Comparison of ENCODE assay signal across 15 mouse cellular contexts in the genomic region with DNA sequence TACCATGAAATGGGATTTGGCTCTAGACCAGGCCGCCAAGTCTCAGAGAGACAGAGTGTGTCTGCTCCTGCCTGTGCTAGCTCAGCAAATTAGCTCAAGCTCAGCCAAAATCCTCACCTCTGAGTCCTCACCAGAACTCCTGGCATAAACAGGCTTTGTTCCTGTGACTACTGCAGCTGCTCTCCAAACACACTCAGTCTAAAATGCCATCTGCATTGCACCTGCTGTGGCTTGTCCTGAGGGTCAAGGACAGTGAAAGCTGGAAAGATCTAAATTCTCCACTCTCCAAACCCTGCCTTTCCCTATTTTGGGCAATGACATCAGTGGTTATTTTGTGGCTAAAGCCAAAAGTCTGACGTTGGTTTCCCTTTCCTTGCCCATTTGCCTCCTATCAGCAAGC.
DNase-seq lines count a peak whose midpoint lies in the region; ATAC-seq lines count a peak whose summit lies in the region.
"Had no signal": no experiment of that assay in that cellular context is flagged by ENCODE, and none has a peak within 500 bp of the region (broad histone marks: within the 10 kb centered on the region; RNA-seq: fewer than 3 reads in every experiment).

No protein-coding gene starts in this region.

- no peaks in the 10 kb centered on the region for H3K36me3 ChIP-seq in embryonic facial prominence, embryonic 14.5 days (ENCODE audit: control insufficient read depth, insufficient read depth, low read length)
- H3K36me3 ChIP-seq in embryonic facial prominence, embryonic 10.5 days (replicated peaks) = no peaks in the 10 kb centered on the region
- H3K36me3 ChIP-seq in hindbrain, embryonic 14.5 days (replicated peaks; ENCODE audit: control insufficient read depth, insufficient read depth) = no peaks in the 10 kb centered on the region
- H3K36me3 ChIP-seq in hindbrain, embryonic 13.5 days = no peaks in the 10 kb centered on the region
- H3K36me3 ChIP-seq: heart, embryonic 13.5 days; limb, embryonic 15.5 days; neural tube, embryonic 12.5 days had no signal

- H3K9me3 ChIP-seq in embryonic facial prominence, embryonic 14.5 days (ENCODE audit: control insufficient read depth, low read length) = no peaks in the 10 kb centered on the region
- H3K9me3 ChIP-seq in embryonic facial prominence, embryonic 10.5 days = no peaks in the 10 kb centered on the region
- no peaks in the 10 kb centered on the region for H3K9me3 ChIP-seq in hindbrain, embryonic 14.5 days (ENCODE audit: control insufficient read depth, low read length)
- H3K9me3 ChIP-seq in hindbrain, embryonic 13.5 days = no peaks in the 10 kb centered on the region
- H3K9me3 ChIP-seq: heart, embryonic 13.5 days; limb, embryonic 15.5 days; neural tube, embryonic 12.5 days had no signal

- H3K4me2 ChIP-seq in embryonic facial prominence, embryonic 14.5 days (ENCODE audit: low read depth, low read length) = no peak overlapping the region
- H3K4me2 ChIP-seq in hindbrain, embryonic 14.5 days (replicated peaks) = no peak overlapping the region
- no peak overlapping the region for H3K4me2 ChIP-seq in hindbrain, embryonic 13.5 days
- H3K4me2 ChIP-seq: heart, embryonic 13.5 days; limb, embryonic 15.5 days; neural tube, embryonic 12.5 days had no signal

- H3K4me1 ChIP-seq in embryonic facial prominence, embryonic 14.5 days (ENCODE audit: control insufficient read depth, insufficient read depth, low read length) = no peaks in the 10 kb centered on the region
- H3K4me1 ChIP-seq in embryonic facial prominence, embryonic 10.5 days = no peaks in the 10 kb centered on the region
- H3K4me1 ChIP-seq in hindbrain, embryonic 14.5 days (replicated peaks; ENCODE audit: control insufficient read depth, insufficient read depth, low read length) = no peaks in the 10 kb centered on the region
- no peaks in the 10 kb centered on the region for H3K4me1 ChIP-seq in hindbrain, embryonic 13.5 days (replicated peaks)
- H3K4me1 ChIP-seq: heart, embryonic 13.5 days; limb, embryonic 15.5 days; neural tube, embryonic 12.5 days had no signal

- WGBS in embryonic facial prominence, embryonic 14.5 days = 68% methylated on average over 2 of the region's 2 CpGs
- WGBS in embryonic facial prominence, embryonic 10.5 days = 79% methylated on average over 2 of the region's 2 CpGs
- WGBS in hindbrain, embryonic 14.5 days = 69% methylated on average over 2 of the region's 2 CpGs
- 86% methylated on average over 2 of the region's 2 CpGs for WGBS in hindbrain, embryonic 13.5 days

- H3K4me3 ChIP-seq in embryonic facial prominence, embryonic 14.5 days (ENCODE audit: low read depth, low read length) = no peak overlapping the region
- H3K4me3 ChIP-seq in embryonic facial prominence, embryonic 10.5 days = no peak overlapping the region
- no peak overlapping the region for H3K4me3 ChIP-seq in hindbrain, embryonic 14.5 days (replicated peaks; ENCODE audit: low read length)
- no peak overlapping the region for H3K4me3 ChIP-seq in hindbrain, embryonic 13.5 days
- H3K4me3 ChIP-seq: heart, embryonic 13.5 days; limb, embryonic 15.5 days; neural tube, embryonic 12.5 days had no signal

- peak; percentile 7 for DNase-seq in embryonic facial prominence, embryonic 14.5 days (ENCODE audit: low spot score)
- no peak for DNase-seq in embryonic facial prominence, embryonic 10.5 days (ENCODE audit: low spot score)
- DNase-seq in hindbrain, embryonic 14.5 days (ENCODE audit: low spot score) = no peak
- peak; percentile 42 to 46 for DNase-seq in cerebellum, postnatal 36 days
- no peak for DNase-seq in natural killer cell, adult 2 months (ENCODE audit: low spot score in 2 of 2)
- no peak for DNase-seq in yolk sac, embryonic 10.5 days (ENCODE audit: low spot score)
- DNase-seq: adrenal gland, postnatal 14 days; kidney, postnatal 14 days; lung, adult 2 months; right cerebral cortex, adult 18-20 months had no signal

- no peak overlapping the region for H3K27ac ChIP-seq in embryonic facial prominence, embryonic 14.5 days (replicated peaks; ENCODE audit: low read depth, low read length)
- H3K27ac ChIP-seq in embryonic facial prominence, embryonic 10.5 days (replicated peaks) = no peak overlapping the region
- H3K27ac ChIP-seq in hindbrain, embryonic 14.5 days = no peak overlapping the region
- H3K27ac ChIP-seq in hindbrain, embryonic 13.5 days = no peak overlapping the region
- H3K27ac ChIP-seq: heart, embryonic 13.5 days; limb, embryonic 15.5 days; neural tube, embryonic 12.5 days had no signal

- H3K27me3 ChIP-seq in embryonic facial prominence, embryonic 14.5 days (replicated peaks; ENCODE audit: control insufficient read depth, insufficient read depth, low read length) = no peaks in the 10 kb centered on the region
- H3K27me3 ChIP-seq in embryonic facial prominence, embryonic 10.5 days (replicated peaks; ENCODE audit: low read depth, poor library complexity, severe bottlenecking) = no peaks in the 10 kb centered on the region
- no peaks in the 10 kb centered on the region for H3K27me3 ChIP-seq in hindbrain, embryonic 14.5 days (ENCODE audit: control insufficient read depth, insufficient read depth, low read length)
- no peaks in the 10 kb centered on the region for H3K27me3 ChIP-seq in hindbrain, embryonic 13.5 days
- H3K27me3 ChIP-seq: heart, embryonic 13.5 days; limb, embryonic 15.5 days; neural tube, embryonic 12.5 days had no signal

- ATAC-seq in embryonic facial prominence, embryonic 14.5 days (ENCODE audit: low read depth) = no peak
- ATAC-seq in hindbrain, embryonic 14.5 days (ENCODE audit: low FRiP score) = peak; percentile 21; the same call in 1 of the 2 replicates
- ATAC-seq in hindbrain, embryonic 13.5 days (ENCODE audit: low FRiP score) = no peak
- ATAC-seq in cerebellum, adult (ENCODE audit: insufficient number of reproducible peaks, low FRiP score, low TSS enrichment) = peak; percentile 90

- no peak overlapping the region for H3K9ac ChIP-seq in embryonic facial prominence, embryonic 14.5 days (ENCODE audit: low read depth, low read length)
- no peak overlapping the region for H3K9ac ChIP-seq in hindbrain, embryonic 14.5 days
- H3K9ac ChIP-seq in hindbrain, embryonic 13.5 days = no peak overlapping the region
- H3K9ac ChIP-seq: heart, embryonic 13.5 days; limb, embryonic 15.5 days; neural tube, embryonic 12.5 days had no signal

Comparison
In these comparisons a context has a peak if more than half of its experiments do, and no peak if none do; other contexts are left out.
1. ATAC-seq: peak in hindbrain, embryonic 14.5 days (single experiment) and cerebellum, adult (single experiment); none in embryonic facial prominence, embryonic 14.5 days (single experiment) and hindbrain, embryonic 13.5 days (single experiment).
2. DNase-seq: peak in embryonic facial prominence, embryonic 14.5 days (single experiment) and cerebellum, postnatal 36 days (2 of 2); none in embryonic facial prominence, embryonic 10.5 days (single experiment), hindbrain, embryonic 14.5 days (single experiment), natural killer cell, adult 2 months (0 of 2) and yolk sac, embryonic 10.5 days (single experiment).